Mouse (Mus musculus) lung, postnatal 25 days (tissue): Measurements from ENCODE around the gene Ltbp1.

Experiments used
- DNase-seq: peaks from one replicate; pipeline ENCODE4 v3.0.0; 2022; ENCODE audit warnings: low spot score

The Ltbp1 gene

GRCm38 (mm10) chr17:75066340-75066739 lies 61.0 kb downstream of the Ltbp1 start:
- no peak for DNase-seq

GRCm38 (mm10) chr17:75067314-75067713 lies 61.9 kb downstream of the Ltbp1 start:
- DNase-seq = no peak

GRCm38 (mm10) chr17:75069232-75069631 lies 63.9 kb downstream of the Ltbp1 start:
- no peak for DNase-seq

GRCm38 (mm10) chr17:75071174-75071573 lies 65.8 kb downstream of the Ltbp1 start:
- no peak for DNase-seq

GRCm38 (mm10) chr17:75071749-75072148 lies 66.4 kb downstream of the Ltbp1 start:
- DNase-seq = no peak

GRCm38 (mm10) chr17:75073887-75074286 lies 68.5 kb downstream of the Ltbp1 start:
- peak; percentile 71 for DNase-seq

GRCm38 (mm10) chr17:75074978-75075699 lies 69.8 kb downstream of the Ltbp1 start:
- DNase-seq = peak; percentile 29

- DNase-seq = no peak
Observed at GRCm38 (mm10) chr17:75081401-75081800, 76.0 kb downstream of the Ltbp1 start.

- no peak for DNase-seq
Observed at GRCm38 (mm10) chr17:75082449-75082848, 77.1 kb downstream of the Ltbp1 start.

- peak; percentile 57 for DNase-seq
Observed at GRCm38 (mm10) chr17:75087296-75087941, 82.1 kb downstream of the Ltbp1 start.

GRCm38 (mm10) chr17:75088232-75088631 lies 82.9 kb downstream of the Ltbp1 start:
- no peak for DNase-seq

GRCm38 (mm10) chr17:75088727-75089126 lies 83.4 kb downstream of the Ltbp1 start:
- peak; percentile 25 for DNase-seq

GRCm38 (mm10) chr17:75090556-75090955 lies 85.2 kb downstream of the Ltbp1 start:
- DNase-seq = no peak

- no peak for DNase-seq
Observed at GRCm38 (mm10) chr17:75093563-75093962, 88.2 kb downstream of the Ltbp1 start.

GRCm38 (mm10) chr17:75094591-75094990 lies 89.2 kb downstream of the Ltbp1 start:
- DNase-seq = no peak

GRCm38 (mm10) chr17:75096727-75097126 lies 91.4 kb downstream of the Ltbp1 start:
- no peak for DNase-seq

- DNase-seq = no peak
Observed at GRCm38 (mm10) chr17:75097367-75097766, 92.0 kb downstream of the Ltbp1 start.

- DNase-seq = no peak
Observed at GRCm38 (mm10) chr17:75101215-75101614, 95.8 kb downstream of the Ltbp1 start.

GRCm38 (mm10) chr17:75101994-75102393 lies 96.6 kb downstream of the Ltbp1 start:
- no peak for DNase-seq

- no peak for DNase-seq
Observed at GRCm38 (mm10) chr17:75107412-75107811, 102.0 kb downstream of the Ltbp1 start.

GRCm38 (mm10) chr17:75107879-75108278 lies 102.5 kb downstream of the Ltbp1 start:
- DNase-seq = no peak

GRCm38 (mm10) chr17:75109081-75109716 lies 103.8 kb downstream of the Ltbp1 start:
- DNase-seq = no peak
